Mouse (Mus musculus) hindbrain, postnatal 0 days (tissue): ENCODE data around the gene Cadm1. TPM values are rescaled to one million over a fixed set of nuclear protein-coding genes. Genes with fewer than 3 reads are reported as not detected.

Experiments
- ATAC-seq: fragments of 200-750 bp; cut with Nextera tagmentation; 2 replicates; pipeline ENCODE4 v1.8.0; 2017; ENCODE audit warnings: mild to moderate bottlenecking, moderate TSS enrichment, moderate library complexity
- DNase-seq: peaks from one replicate; pipeline ENCODE4 v3.0.0-alpha.2; 2015; ENCODE audit warnings: low spot score
- H3K27ac ChIP-seq: fragments of 300-500 bp; sonication (generic); 2 replicates; pipeline ENCODE4 v1.5.1; 2014; ENCODE audit warnings: mild to moderate bottlenecking
- H3K27me3 ChIP-seq: fragments of 300-500 bp; sonication (generic); 2 replicates; pipeline ENCODE4 v1.6.1; 2014; ENCODE audit warnings: low read length, mixed read lengths; ENCODE audit not compliant: insufficient read depth
- H3K36me3 ChIP-seq: fragments of 300-500 bp; sonication (generic); 2 replicates; pipeline ENCODE4 v1.6.1; 2014; ENCODE audit warnings: low read length, mixed read lengths; ENCODE audit not compliant: insufficient read depth
- H3K4me1 ChIP-seq: fragments of 300-500 bp; sonication (generic); 2 replicates; pipeline ENCODE4 v1.6.1; 2014; ENCODE audit warnings: antibody characterized with exemption, low read length, mixed read lengths; ENCODE audit not compliant: insufficient read depth
- H3K4me2 ChIP-seq: fragments of 300-500 bp; sonication (generic); 2 replicates; pipeline ENCODE4 v1.6.1; 2014; ENCODE audit warnings: low read depth, mild to moderate bottlenecking, low read length, moderate library complexity, mixed read lengths
- H3K4me3 ChIP-seq: fragments of 300-500 bp; sonication (generic); 2 replicates; pipeline ENCODE4 v1.5.1; 2014; ENCODE audit warnings: low read length
- H3K9ac ChIP-seq: fragments of 300-500 bp; sonication (generic); replicated peaks from 2 replicates; pipeline ENCODE4 v1.6.1; 2014; ENCODE audit warnings: mild to moderate bottlenecking, low read length, moderate library complexity, mixed read lengths
- H3K9me3 ChIP-seq: fragments of 300-500 bp; sonication (generic); 2 replicates; pipeline ENCODE4 v1.6.1; 2016; ENCODE audit warnings: low read length, mixed read lengths
- CTCF ChIP-seq: IDR thresholded peaks from 2 replicates; pipeline ENCODE4 v1.5.1; 2016; ENCODE audit warnings: antibody characterized with exemption, control low read depth, low read depth
- WGBS: fragments of 180-500 bp; shearing (Covaris S2); extraction: QIAGEN DNeasy Blood & Tissue Kit; methylation state at CpG from one replicate; pipeline ENCODE4 v1.1.7; 2014; 5-methylcytosine and 5-hydroxymethylcytosine counted together
- polyA plus RNA-seq: library from polyadenylated mRNA; unstranded; fragments of >200 nt; fragmentation: Nextera tagmentation; extraction: Ambion mirVana; gene quantifications from 2 replicates; pipeline ENCODE4 v1.2.1, GENCODE M21; 2015
- total RNA-seq: library from RNA; depleted of rRNA; stranded (reverse); fragments of >200 nt; gene quantifications from 2 replicates; pipeline ENCODE4 v1.2.3, GENCODE M21; 2014

The Cadm1 gene
- total and polyA plus RNA-seq, 2 experiments from 2014 or later: 115 to 203 TPM

DNA sequence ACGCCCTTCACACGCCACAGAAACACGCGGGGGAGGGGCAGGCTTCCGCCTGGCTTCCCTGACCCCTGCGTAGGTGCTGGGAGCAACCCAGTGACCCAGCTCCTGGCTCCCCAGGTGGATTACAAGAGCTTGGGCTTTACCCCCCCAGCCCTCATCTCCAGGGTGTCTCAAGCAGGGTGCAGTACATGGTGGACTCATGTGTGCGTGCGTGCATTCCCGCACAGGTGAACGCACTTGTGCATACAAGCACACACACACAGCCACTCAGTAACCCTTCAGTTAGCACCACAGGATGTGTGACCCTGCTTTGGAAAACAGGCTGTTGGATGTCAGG, 309.7 kb downstream of the Cadm1 start:
- 72% methylated on average over 10 of the region's 10 CpGs for WGBS
- TF ChIP-seq CTCF: no peak
- Histone ChIP-seq H3K36me3 (no peaks in the 10 kb centered on the region), H3K9ac (no peak overlapping the region), H3K9me3 (no peaks in the 10 kb centered on the region), H3K4me3 (no peak overlapping the region), H3K27ac (no peak overlapping the region), H3K4me2 (no peak overlapping the region), H3K4me1 (peaks cover 5% of the 10 kb centered on the region; the same call in 1 of the 2 replicates), H3K27me3 (no peaks in the 10 kb centered on the region)
- DNase-seq (no peak), ATAC-seq (peak; percentile 18; the same call in 1 of the 2 replicates)

DNA sequence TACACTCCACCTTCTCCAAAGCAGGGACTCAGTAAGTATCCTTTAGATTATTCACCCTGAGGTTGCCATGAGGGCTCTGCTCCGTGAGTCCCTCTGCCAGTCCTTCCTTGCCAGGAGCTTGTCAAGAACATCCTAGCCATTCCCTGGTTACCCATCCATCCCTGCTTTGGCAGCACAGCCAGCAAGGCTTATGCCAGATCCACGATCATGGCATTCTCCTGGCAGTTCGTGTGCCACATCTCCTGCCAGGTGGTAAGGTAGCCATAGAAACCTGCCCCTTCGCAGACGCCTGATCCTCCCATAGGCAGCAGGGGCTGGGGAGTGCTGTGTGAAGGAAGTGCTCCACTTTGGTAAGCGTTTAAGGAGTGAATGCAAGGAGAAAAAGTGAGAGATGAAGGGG, 313.4 kb downstream of the Cadm1 start:
- Histone ChIP-seq H3K4me2 (no peak overlapping the region), H3K9ac (no peak overlapping the region), H3K27me3 (no peaks in the 10 kb centered on the region), H3K4me3 (no peak overlapping the region), H3K9me3 (no peaks in the 10 kb centered on the region), H3K27ac (no peak overlapping the region), H3K36me3 (no peaks in the 10 kb centered on the region), H3K4me1 (peaks cover 5% of the 10 kb centered on the region; the same call in 1 of the 2 replicates)
- 44% methylated on average over 6 of the region's 6 CpGs for WGBS
- no peak for TF ChIP-seq CTCF
- ATAC-seq (no peak), DNase-seq (no peak)

DNA sequence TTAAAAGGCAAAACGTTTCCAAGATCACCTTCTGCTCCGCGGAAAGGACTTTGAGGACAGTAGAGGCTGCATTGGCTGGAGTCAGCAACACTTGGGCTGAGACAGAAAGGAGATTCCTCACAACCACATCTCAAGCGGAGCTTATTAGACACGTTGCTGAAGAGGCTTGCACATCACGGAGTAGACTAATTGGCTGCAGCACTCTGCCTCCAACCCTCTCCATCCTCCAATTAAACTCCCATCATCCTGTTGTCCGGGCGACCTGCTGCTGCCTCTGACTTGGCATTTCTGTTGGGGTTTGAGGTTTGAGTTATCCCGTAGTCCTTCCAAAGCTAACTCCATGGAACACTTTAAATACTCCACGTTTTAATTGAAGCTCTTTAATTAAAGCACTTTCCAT, 316.3 kb downstream of the Cadm1 start:
- peaks cover 5% of the 10 kb centered on the region; the same call in 1 of the 2 replicates for H3K4me1 ChIP-seq
- no peak for ATAC-seq
- H3K36me3 ChIP-seq: no peaks in the 10 kb centered on the region
- no peak overlapping the region for H3K4me2 ChIP-seq
- whole genome bisulfite sequencing: 60% methylated on average over 10 of the region's 10 CpGs
- DNase-seq: no peak
- no peak overlapping the region for H3K27ac ChIP-seq
- no peak for TF ChIP-seq CTCF
- H3K4me3 ChIP-seq: no peak overlapping the region
- H3K9me3 ChIP-seq: no peaks in the 10 kb centered on the region
- H3K27me3 ChIP-seq: no peaks in the 10 kb centered on the region
- no peak overlapping the region for H3K9ac ChIP-seq

GRCm38 (mm10) chr9:47846926-47847325, 317.0 kb downstream of the Cadm1 start:
- WGBS: 73% methylated on average over 6 of the region's 6 CpGs

DNA sequence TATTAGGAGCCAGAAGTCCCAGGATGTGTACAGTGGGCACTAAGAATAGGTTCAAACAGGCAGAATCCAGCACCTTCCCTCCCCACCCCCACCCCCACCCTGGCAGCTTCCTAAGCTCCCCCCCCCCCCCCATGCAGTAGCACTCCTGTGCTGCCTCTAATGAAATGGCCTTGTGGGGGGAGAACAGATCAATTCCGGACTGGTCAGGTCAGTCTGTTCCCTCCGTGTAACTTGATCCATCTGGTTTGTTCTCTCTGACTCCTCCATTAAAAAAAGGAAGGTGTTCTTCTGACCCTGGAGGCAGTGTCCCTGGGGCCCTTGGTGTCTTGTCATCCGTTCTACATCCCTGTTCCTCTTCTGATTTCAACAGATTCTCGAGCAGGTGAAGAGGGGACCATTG, 317.8 kb downstream of the Cadm1 start:
- H3K4me1 ChIP-seq: peaks cover 5% of the 10 kb centered on the region; the same call in 1 of the 2 replicates
- H3K27me3 ChIP-seq: no peaks in the 10 kb centered on the region
- no peak overlapping the region for H3K4me2 ChIP-seq
- no peak overlapping the region for H3K9ac ChIP-seq
- DNase-seq (no peak), ATAC-seq (no peak)
- H3K9me3 ChIP-seq: no peaks in the 10 kb centered on the region
- H3K27ac ChIP-seq: no peak overlapping the region
- H3K36me3 ChIP-seq: no peaks in the 10 kb centered on the region
- TF ChIP-seq CTCF: no peak
- WGBS: 29% methylated on average over 4 of the region's 4 CpGs
- no peak overlapping the region for H3K4me3 ChIP-seq

More at GRCm38 (mm10) chr9:47846926-47847325, 317.0 kb downstream of the Cadm1 start:
- Histone ChIP-seq H3K4me1 (peaks cover 5% of the 10 kb centered on the region; the same call in 1 of the 2 replicates), H3K36me3 (no peaks in the 10 kb centered on the region), H3K4me3 (no peak overlapping the region), H3K4me2 (no peak overlapping the region), H3K9me3 (no peaks in the 10 kb centered on the region), H3K27ac (no peak overlapping the region), H3K9ac (no peak overlapping the region), H3K27me3 (no peaks in the 10 kb centered on the region)
- DNase-seq (no peak), ATAC-seq (no peak)
- TF ChIP-seq CTCF: no peak

- Histone ChIP-seq H3K27ac (no peak overlapping the region), H3K27me3 (no peaks in the 10 kb centered on the region), H3K9me3 (no peaks in the 10 kb centered on the region), H3K9ac (no peak overlapping the region), H3K4me3 (no peak overlapping the region), H3K36me3 (no peaks in the 10 kb centered on the region), H3K4me1 (no peaks in the 10 kb centered on the region), H3K4me2 (no peak overlapping the region)
- 29% methylated on average over 5 of the region's 5 CpGs for WGBS
- TF ChIP-seq CTCF: no peak
- no peak for DNase-seq
- no peak for ATAC-seq
Measured at GRCm38 (mm10) chr9:47848745-47849144, 318.8 kb downstream of the Cadm1 start.

DNA sequence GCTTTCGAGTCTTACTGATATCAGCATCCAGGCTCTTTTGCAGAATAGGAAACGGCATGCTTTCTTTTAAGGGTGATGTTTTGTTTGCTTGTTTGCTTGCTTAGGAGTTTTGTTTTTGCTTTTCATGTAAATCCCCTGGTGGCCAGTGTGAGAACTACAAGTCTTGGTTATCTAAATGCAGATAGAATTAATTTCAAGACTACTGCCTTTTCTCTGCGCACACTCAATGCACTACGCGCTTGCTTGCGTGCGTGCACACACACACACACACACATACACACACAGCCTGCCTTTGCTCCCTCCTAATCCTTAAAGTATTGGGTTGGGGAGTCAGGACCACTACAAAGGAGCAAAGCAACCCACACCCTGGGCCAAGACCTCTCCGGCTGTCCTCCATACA, 326.3 kb downstream of the Cadm1 start:
- H3K4me2 ChIP-seq: no peak overlapping the region
- no peaks in the 10 kb centered on the region for H3K9me3 ChIP-seq
- WGBS: 89% methylated on average over 8 of the region's 8 CpGs
- no peaks in the 10 kb centered on the region for H3K36me3 ChIP-seq
- no peak overlapping the region for H3K4me3 ChIP-seq
- TF ChIP-seq CTCF: peak; percentile 80
- no peak for ATAC-seq
- no peaks in the 10 kb centered on the region for H3K27me3 ChIP-seq
- DNase-seq: peak; percentile 79
- no peak overlapping the region for H3K9ac ChIP-seq
- no peak overlapping the region for H3K27ac ChIP-seq
- H3K4me1 ChIP-seq: peaks cover 2% of the 10 kb centered on the region; the same call in 1 of the 2 replicates
